Mouse (Mus musculus) forebrain, postnatal 0 days (tissue): Measurements from ENCODE around the gene Ube3b. TPM values are rescaled to one million over a fixed set of nuclear protein-coding genes. Genes with fewer than 3 reads are reported as not detected.

Source experiments
- ATAC-seq: fragments of 200-750 bp; cut with Nextera tagmentation; 2 replicates; pipeline ENCODE4 v1.8.0; 2017; ENCODE audit warnings: mild to moderate bottlenecking, moderate library complexity
- DNase-seq: peaks from one replicate; pipeline ENCODE4 v3.0.0-alpha.2; 2015
- H3K27ac ChIP-seq: fragments of 300-500 bp; sonication (generic); 2 replicates; pipeline ENCODE4 v1.5.1; 2014; ENCODE audit warnings: low read depth, mild to moderate bottlenecking, antibody characterized with exemption, low read length, moderate library complexity, mixed read lengths
- H3K27me3 ChIP-seq: fragments of 300-500 bp; sonication (generic); 2 replicates; pipeline ENCODE4 v1.6.1; 2014; ENCODE audit warnings: mild to moderate bottlenecking, low read length, mixed read lengths; ENCODE audit not compliant: insufficient read depth
- H3K36me3 ChIP-seq: fragments of 300-500 bp; sonication (generic); 2 replicates; pipeline ENCODE4 v1.6.1; 2014; ENCODE audit warnings: mild to moderate bottlenecking, moderate library complexity; ENCODE audit not compliant: insufficient read depth
- H3K4me1 ChIP-seq: fragments of 300-500 bp; sonication (generic); 2 replicates; pipeline ENCODE4 v1.6.1; 2014; ENCODE audit warnings: antibody characterized with exemption; ENCODE audit not compliant: insufficient read depth
- H3K4me2 ChIP-seq: fragments of 300-500 bp; sonication (generic); 2 replicates; pipeline ENCODE4 v1.6.1; 2014; ENCODE audit warnings: low read depth, mild to moderate bottlenecking, moderate library complexity
- H3K4me3 ChIP-seq: fragments of 300-500 bp; sonication (generic); 2 replicates; pipeline ENCODE4 v1.5.1; 2014; ENCODE audit warnings: low read depth, low read length, mixed read lengths
- H3K9ac ChIP-seq: fragments of 300-500 bp; sonication (generic); 2 replicates; pipeline ENCODE4 v1.6.1; 2014; ENCODE audit warnings: mild to moderate bottlenecking
- H3K9me3 ChIP-seq: fragments of 300-500 bp; sonication (generic); 2 replicates; pipeline ENCODE4 v1.6.1; 2016; ENCODE audit warnings: low read length
- CTCF ChIP-seq: sonication (generic); IDR thresholded peaks from 2 replicates; pipeline ENCODE4 v1.5.1; 2016; ENCODE audit warnings: antibody characterized with exemption, control low read depth, low read depth
- WGBS: fragments of 180-500 bp; shearing (Covaris S2); extraction: QIAGEN DNeasy Blood & Tissue Kit; methylation state at CpG from one replicate; pipeline ENCODE4 v1.1.7; 2014; 5-methylcytosine and 5-hydroxymethylcytosine counted together
- polyA plus RNA-seq: library from polyadenylated mRNA; unstranded; fragments of >200 nt; fragmentation: Nextera tagmentation; extraction: Ambion mirVana; gene quantifications from 2 replicates; pipeline ENCODE4 v1.2.1, GENCODE M21; 2015
- total RNA-seq: library from RNA; depleted of rRNA; stranded (reverse); fragments of >200 nt; gene quantifications from 2 replicates; pipeline ENCODE4 v1.2.3, GENCODE M21; 2014; rRNA removed

Ube3b gene
- 45.1 and 46.8 TPM in 2 replicates for total RNA-seq
- polyA plus RNA-seq = 31.0 and 35.2 TPM in 2 replicates

DNA sequence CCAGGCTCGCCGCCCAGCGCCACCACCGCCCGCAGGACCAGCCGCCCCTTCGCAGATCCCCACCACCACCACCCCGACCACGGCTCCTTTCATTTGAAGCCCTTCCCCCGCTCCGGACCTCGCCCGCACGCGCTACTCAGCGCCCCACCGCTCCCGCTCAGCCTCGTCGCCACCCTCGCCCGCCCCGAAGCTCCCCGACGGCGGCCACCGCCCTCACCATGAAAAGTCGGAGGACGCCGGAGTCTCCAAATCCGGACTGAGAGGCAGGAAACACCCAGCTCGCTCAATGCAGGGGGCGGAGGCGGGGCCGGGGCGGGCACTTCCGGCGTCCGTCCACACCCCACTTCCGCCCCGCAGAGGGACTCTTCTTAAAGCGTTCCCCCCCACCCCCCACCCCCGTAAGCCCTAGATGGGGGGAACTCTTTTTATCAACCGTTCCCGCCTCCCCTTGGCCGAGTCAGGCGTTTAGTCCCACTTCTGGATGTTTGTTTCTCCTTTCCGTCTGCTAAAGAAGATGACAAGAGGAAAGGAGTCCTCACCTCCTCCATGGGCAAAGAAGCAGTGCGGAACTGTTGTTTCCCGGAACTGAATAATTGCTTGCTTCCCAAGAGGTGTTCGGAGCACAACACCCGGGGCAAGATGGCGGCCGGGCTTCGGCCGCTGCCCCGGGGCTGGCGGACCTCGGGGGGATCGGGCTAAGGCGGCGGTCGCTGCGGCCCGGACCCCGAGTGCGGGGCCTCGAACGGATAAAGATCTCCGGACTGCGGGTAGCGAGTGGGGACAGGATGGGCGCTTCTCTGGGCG lies at the start of gene Ube3b, which contains the start of gene Kctd10:
Gene Ube3b, plus strand, starts transcription at position 399 of the 804 bp plus-strand sequence.
Gene Kctd10, minus strand, starts transcription at position 300 of the 804 bp plus-strand sequence.
- Histone ChIP-seq H3K27me3 (no peaks in the 10 kb centered on the region), H3K27ac (peak within 1 kb of the TSS; percentile 91), H3K36me3 (peaks cover 7% of the 10 kb centered on the region; the same call in 1 of the 2 replicates), H3K9ac (peak within 1 kb of the TSS; percentile 91), H3K4me1 (peaks cover 16% of the 10 kb centered on the region), H3K4me3 (peak within 1 kb of the TSS; percentile 96), H3K9me3 (no peaks in the 10 kb centered on the region), H3K4me2 (peak within 1 kb of the TSS; percentile 70)
- ATAC-seq (peak; percentile 97), DNase-seq (peak; percentile 95)
- no peak for TF ChIP-seq CTCF
- WGBS = 2% methylated on average over 70 of the region's 74 CpGs

DNA sequence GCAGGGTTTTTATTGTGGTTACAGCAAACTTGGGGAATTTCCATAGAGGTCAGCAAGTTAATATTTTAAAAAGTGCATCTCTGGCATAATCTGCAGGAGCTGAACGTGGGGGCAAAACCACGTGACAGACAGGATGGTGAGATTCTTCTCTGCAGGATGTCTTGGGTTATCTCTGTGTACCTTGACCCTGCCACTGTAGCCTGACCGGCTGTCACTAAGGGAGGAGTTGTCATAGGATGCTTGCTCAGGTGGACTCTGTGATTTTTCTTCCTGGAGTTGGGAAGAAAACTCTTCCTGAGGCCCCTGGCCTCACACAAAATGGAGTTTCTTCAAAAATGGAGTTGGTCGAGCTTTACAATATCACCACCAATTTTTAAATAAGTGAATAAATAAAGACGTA lies 37.4 kb upstream of the Ube3b start:
- no peak for TF ChIP-seq CTCF
- Histone ChIP-seq H3K4me1 (no peaks in the 10 kb centered on the region), H3K4me3 (no peak overlapping the region), H3K27me3 (no peaks in the 10 kb centered on the region), H3K4me2 (no peak overlapping the region), H3K36me3 (no peaks in the 10 kb centered on the region), H3K27ac (no peak overlapping the region), H3K9ac (no peak overlapping the region), H3K9me3 (no peaks in the 10 kb centered on the region)
- no peak for ATAC-seq
- WGBS = 89% methylated on average over 5 of the region's 5 CpGs
- DNase-seq = no peak

DNA sequence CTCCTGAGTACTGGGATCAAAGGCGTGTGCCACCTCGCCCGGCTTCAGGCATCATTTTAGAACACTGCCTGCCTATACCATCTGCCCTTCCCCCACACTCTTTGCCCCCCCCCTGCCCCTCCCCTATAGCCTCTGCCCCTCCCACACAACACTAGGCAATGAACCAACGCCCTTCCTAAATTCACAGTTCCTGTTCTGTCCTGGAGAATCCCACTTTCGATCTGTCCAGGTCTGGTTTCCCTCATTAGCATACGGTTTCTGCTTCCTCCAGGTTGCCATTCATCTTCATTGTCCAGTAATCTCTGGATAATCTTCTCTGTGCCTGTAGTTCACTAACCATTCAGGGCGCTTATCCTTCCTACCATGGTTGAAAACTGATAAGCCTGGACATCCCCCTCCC lies 36.8 kb upstream of the Ube3b start:
- DNase-seq (no peak), ATAC-seq (no peak)
- no peak overlapping the region for H3K4me2 ChIP-seq
- H3K4me1 ChIP-seq = no peaks in the 10 kb centered on the region
- no peak overlapping the region for H3K9ac ChIP-seq
- WGBS = 85% methylated on average over 7 of the region's 7 CpGs
- H3K4me3 ChIP-seq = no peak overlapping the region
- no peaks in the 10 kb centered on the region for H3K9me3 ChIP-seq
- TF ChIP-seq CTCF = no peak
- H3K27ac ChIP-seq = no peak overlapping the region
- no peaks in the 10 kb centered on the region for H3K36me3 ChIP-seq
- no peaks in the 10 kb centered on the region for H3K27me3 ChIP-seq

DNA sequence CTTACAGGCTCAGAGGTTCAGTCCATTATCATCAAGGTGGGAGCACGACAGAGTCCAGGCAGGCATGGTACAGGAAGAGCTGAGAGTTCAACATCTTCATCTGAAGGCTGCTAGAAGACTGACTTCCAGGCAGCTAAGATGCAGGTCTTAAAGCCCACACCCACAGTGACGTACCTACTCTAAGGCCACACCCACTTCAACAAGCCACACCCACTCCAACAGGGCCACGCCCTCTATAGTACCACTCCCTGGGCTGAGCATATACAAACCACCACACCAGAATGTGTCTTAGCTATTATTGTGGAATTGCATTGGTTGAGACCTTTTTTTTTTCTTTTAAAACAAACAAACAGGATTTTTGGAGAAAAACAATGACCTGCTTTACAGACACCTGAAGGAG lies 34.9 kb upstream of the Ube3b start:
- Histone ChIP-seq H3K9ac (no peak overlapping the region), H3K4me1 (no peaks in the 10 kb centered on the region), H3K9me3 (no peaks in the 10 kb centered on the region), H3K4me3 (no peak overlapping the region), H3K36me3 (no peaks in the 10 kb centered on the region), H3K27ac (no peak overlapping the region), H3K27me3 (no peaks in the 10 kb centered on the region), H3K4me2 (no peak overlapping the region)
- DNase-seq = no peak
- whole genome bisulfite sequencing = 59% methylated on average over 3 of the region's 3 CpGs
- no peak for TF ChIP-seq CTCF
- no peak for ATAC-seq

DNA sequence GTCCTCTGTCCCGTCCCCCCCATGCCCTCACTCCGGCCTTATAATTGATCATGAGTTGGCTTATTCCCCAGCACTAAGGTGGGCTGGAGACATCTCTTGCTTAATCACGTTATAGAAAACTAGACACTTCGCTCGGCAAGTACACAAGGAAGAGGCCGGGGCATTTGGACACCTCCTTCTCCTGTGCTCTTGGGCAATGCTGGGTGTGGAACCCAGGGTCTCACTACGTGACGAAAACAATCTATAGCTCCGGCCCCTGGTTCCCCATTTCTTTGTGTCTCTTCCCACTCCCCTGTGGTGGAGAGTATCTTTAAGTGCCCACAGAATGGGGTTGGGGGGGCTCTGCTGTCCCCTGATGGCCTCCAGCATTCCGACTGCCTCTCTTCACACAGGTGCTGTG lies 33.4 kb upstream of the Ube3b start:
- Histone ChIP-seq H3K4me2 (no peak overlapping the region), H3K9me3 (no peaks in the 10 kb centered on the region), H3K9ac (no peak overlapping the region), H3K27ac (no peak overlapping the region), H3K4me1 (no peaks in the 10 kb centered on the region), H3K27me3 (no peaks in the 10 kb centered on the region), H3K4me3 (no peak overlapping the region), H3K36me3 (no peaks in the 10 kb centered on the region)
- no peak for TF ChIP-seq CTCF
- no peak for ATAC-seq
- WGBS = 77% methylated on average over 10 of the region's 10 CpGs
- DNase-seq = no peak

DNA sequence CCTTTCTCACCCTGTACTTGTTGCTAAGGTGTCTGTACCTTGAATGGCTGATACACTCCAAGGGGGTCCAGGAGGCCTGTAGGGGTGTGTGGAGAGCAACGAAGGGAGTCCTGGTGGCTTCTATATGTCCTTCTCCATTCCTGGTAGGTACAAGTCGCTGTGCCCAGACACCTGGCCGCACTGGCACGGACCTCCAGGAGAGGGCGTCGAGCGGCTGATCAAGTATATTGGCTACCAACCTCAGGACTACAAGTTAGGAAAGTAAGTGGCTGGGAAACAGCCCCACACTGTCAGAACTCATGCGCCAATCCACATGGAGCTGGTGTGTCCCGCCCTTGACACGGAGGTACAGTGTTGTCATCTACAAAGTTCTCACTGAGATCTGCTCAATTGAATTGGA lies 28.9 kb upstream of the Ube3b start:
- 63% methylated on average over 10 of the region's 10 CpGs for WGBS
- Histone ChIP-seq H3K9ac (no peak overlapping the region), H3K9me3 (no peaks in the 10 kb centered on the region), H3K27me3 (no peaks in the 10 kb centered on the region), H3K36me3 (no peaks in the 10 kb centered on the region), H3K4me2 (no peak overlapping the region), H3K4me3 (no peak overlapping the region), H3K27ac (no peak overlapping the region), H3K4me1 (no peaks in the 10 kb centered on the region)
- no peak for DNase-seq
- no peak for TF ChIP-seq CTCF
- ATAC-seq = no peak

DNA sequence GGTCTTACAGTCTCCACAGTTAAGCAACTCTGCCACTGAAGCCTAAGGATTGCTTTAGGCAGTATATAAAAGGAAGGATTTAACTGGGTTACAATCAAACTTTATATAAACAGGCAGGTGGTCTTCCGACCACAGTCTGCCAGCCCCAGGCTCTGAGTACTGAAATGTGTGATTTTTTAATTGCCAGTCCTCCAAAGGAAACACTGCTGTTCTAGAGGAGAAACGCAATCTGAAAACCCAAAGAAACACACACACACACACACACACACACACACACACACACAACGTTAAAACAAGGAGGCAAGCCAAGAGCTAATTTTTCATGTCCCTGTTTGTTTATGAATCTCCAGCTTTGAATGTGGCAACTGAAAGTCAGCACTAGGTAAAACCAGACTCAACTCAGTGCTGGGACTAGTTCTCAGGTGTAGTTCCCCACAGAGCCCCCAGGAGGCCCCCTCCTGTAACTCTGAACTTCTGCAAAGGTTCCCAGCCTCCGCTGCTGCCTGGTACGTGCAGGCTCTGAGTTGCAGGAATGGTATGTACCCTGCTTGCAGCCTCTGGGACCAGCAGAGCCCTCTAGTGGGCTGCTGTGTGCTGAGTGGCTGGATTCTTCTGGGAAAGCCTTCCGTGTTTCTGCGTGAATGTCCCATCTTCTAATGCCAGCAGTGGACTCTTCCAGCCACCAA lies 24.0 kb upstream of the Ube3b start:
- WGBS = 16% methylated on average over 7 of the region's 7 CpGs
- H3K9me3 ChIP-seq = no peaks in the 10 kb centered on the region
- H3K4me1 ChIP-seq = no peaks in the 10 kb centered on the region
- no peak overlapping the region for H3K9ac ChIP-seq
- DNase-seq (peak; percentile 77), ATAC-seq (peak; percentile 76)
- no peaks in the 10 kb centered on the region for H3K27me3 ChIP-seq
- peak overlapping the region; percentile 47; the same call in 1 of the 2 replicates for H3K27ac ChIP-seq
- peaks cover 5% of the 10 kb centered on the region; the same call in 1 of the 2 replicates for H3K36me3 ChIP-seq
- no peak overlapping the region for H3K4me3 ChIP-seq
- peak; percentile 74 for TF ChIP-seq CTCF
- H3K4me2 ChIP-seq = no peak overlapping the region
